Mouse (Mus musculus) testis, adult 2 months (tissue): ENCODE data around the gene Lrrc7.

Experiments used
- CTCF ChIP-seq: fragments of 200-500 bp; IDR thresholded peaks from 2 replicates; pipeline ENCODE4 v1.5.1; 2012; ENCODE audit warnings: low read depth, mild to moderate bottlenecking, inconsistent platforms, low read length, moderate library complexity; ENCODE audit not compliant: control insufficient read depth, insufficient read depth, insufficient replicate concordance
- POLR2A ChIP-seq: fragments of 200-500 bp; IDR thresholded peaks from 2 replicates; pipeline ENCODE4 v1.6.1; 2012; ENCODE audit warnings: low read depth, mild to moderate bottlenecking, inconsistent platforms, low read length, moderate library complexity; ENCODE audit not compliant: control insufficient read depth

DNA sequence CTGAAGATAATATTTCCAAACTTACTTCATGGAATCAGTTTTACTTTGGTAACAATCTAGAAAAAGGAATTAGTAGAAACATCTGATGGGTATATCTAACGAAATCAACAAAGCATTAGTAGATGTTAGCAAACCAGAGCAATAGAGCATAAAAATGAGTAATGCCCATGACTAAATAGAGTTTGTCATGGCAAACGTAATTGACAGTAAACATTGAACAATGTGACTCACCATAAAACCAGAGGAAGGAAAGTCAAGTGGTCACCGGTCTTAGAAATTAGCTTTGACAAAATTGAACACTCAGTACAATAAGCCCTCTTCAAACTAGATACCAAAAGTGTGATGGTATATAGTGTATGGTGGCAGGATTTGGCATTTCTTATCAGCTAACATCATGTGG, 263.3 kb downstream of the Lrrc7 start:
- TF ChIP-seq CTCF (no peak), POLR2A (no peak)
